Mouse (Mus musculus) limb, embryonic 10.5 days (tissue): ENCODE data around the gene Tmem82. TPM values are rescaled to one million over a fixed set of nuclear protein-coding genes. Genes with fewer than 3 reads are reported as not detected.

ENCODE experiments used
- DNase-seq: peaks from one replicate; pipeline ENCODE4 v3.0.0-alpha.2; 2017; ENCODE audit warnings: low spot score
- H3K27ac ChIP-seq: fragments of 300-500 bp; sonication (generic); 2 replicates; pipeline ENCODE4 v1.5.1; 2016; ENCODE audit warnings: mild to moderate bottlenecking
- H3K27me3 ChIP-seq: fragments of 300-500 bp; sonication (generic); 2 replicates; pipeline ENCODE4 v1.6.1; 2016; ENCODE audit warnings: low read depth, mild to moderate bottlenecking; ENCODE audit not compliant: poor library complexity, severe bottlenecking
- H3K36me3 ChIP-seq: fragments of 300-500 bp; sonication (generic); 2 replicates; pipeline ENCODE4 v1.6.1; 2016; ENCODE audit warnings: mild to moderate bottlenecking, moderate library complexity
- H3K4me1 ChIP-seq: fragments of 300-500 bp; sonication (generic); 2 replicates; pipeline ENCODE4 v1.6.1; 2016
- H3K4me3 ChIP-seq: fragments of 300-500 bp; sonication (generic); 2 replicates; pipeline ENCODE4 v1.5.1; 2016; ENCODE audit warnings: mild to moderate bottlenecking, moderate library complexity
- H3K9me3 ChIP-seq: fragments of 300-500 bp; sonication (generic); replicated peaks from 2 replicates; pipeline ENCODE4 v1.6.1; 2016; ENCODE audit warnings: mild to moderate bottlenecking
- WGBS: fragments of 180-500 bp; shearing (Covaris S2); methylation state at CpG from one replicate; pipeline ENCODE4 v1.1.7; 2016; 5-methylcytosine and 5-hydroxymethylcytosine counted together
- polyA plus RNA-seq: library from polyadenylated mRNA; unstranded; fragments of >200 nt; fragmentation: Nextera tagmentation; extraction: Ambion mirVana; gene quantifications from 2 replicates; pipeline ENCODE4 v1.2.1, GENCODE M21; 2016

Gene Tmem82
- polyA plus RNA-seq, 1 experiment from 2014 or later, result 1.1 TPM

- DNase-seq, result no peak
- Histone ChIP-seq H3K9me3 (no peaks in the 10 kb centered on the region), H3K36me3 (peaks cover 72% of the 10 kb centered on the region), H3K27me3 (no peaks in the 10 kb centered on the region), H3K4me1 (peaks cover 4% of the 10 kb centered on the region; the same call in 1 of the 2 replicates), H3K27ac (no peak overlapping the region), H3K4me3 (no peak overlapping the region)
- WGBS, result 89% methylated on average over 8 of the region's 8 CpGs
Observed at GRCm38 (mm10) chr4:141653044-141653443, 34.6 kb upstream of the Tmem82 start.

- H3K36me3 ChIP-seq, result peaks cover 73% of the 10 kb centered on the region
Observed at GRCm38 (mm10) chr4:141651944-141652343, 33.5 kb upstream of the Tmem82 start.

GRCm38 (mm10) chr4:141651286-141651685, 32.9 kb upstream of the Tmem82 start:
- peaks cover 4% of the 10 kb centered on the region; the same call in 1 of the 2 replicates for H3K4me1 ChIP-seq
- peaks cover 71% of the 10 kb centered on the region for H3K36me3 ChIP-seq
- 0 out of 2 replicates have a peak, but pooled peaks cover 2% of the 10 kb centered on the region for H3K9me3 ChIP-seq
- WGBS, result 92% methylated on average over 6 of the region's 6 CpGs
- no peak overlapping the region for H3K27ac ChIP-seq
- DNase-seq, result no peak
- no peak overlapping the region for H3K4me3 ChIP-seq
- no peaks in the 10 kb centered on the region for H3K27me3 ChIP-seq

More at GRCm38 (mm10) chr4:141651944-141652343, 33.5 kb upstream of the Tmem82 start:
- no peak for DNase-seq
- Histone ChIP-seq H3K27me3 (no peaks in the 10 kb centered on the region), H3K27ac (no peak overlapping the region), H3K4me1 (peaks cover 4% of the 10 kb centered on the region; the same call in 1 of the 2 replicates), H3K9me3 (0 out of 2 replicates have a peak, but pooled peaks cover 2% of the 10 kb centered on the region), H3K4me3 (no peak overlapping the region)
- 88% methylated on average over 10 of the region's 10 CpGs for WGBS

- H3K27ac ChIP-seq, result 0 out of 2 replicates have a peak overlapping the region, but pooled peaks have one; percentile 0
- DNase-seq, result no peak
- H3K9me3 ChIP-seq, result 0 out of 2 replicates have a peak, but pooled peaks cover 2% of the 10 kb centered on the region
- H3K4me1 ChIP-seq, result no peaks in the 10 kb centered on the region
- peaks cover 57% of the 10 kb centered on the region for H3K36me3 ChIP-seq
- H3K4me3 ChIP-seq, result no peak overlapping the region
- H3K27me3 ChIP-seq, result no peaks in the 10 kb centered on the region
- WGBS, result 88% methylated on average over 6 of the region's 6 CpGs
Observed at GRCm38 (mm10) chr4:141649244-141649643, 30.8 kb upstream of the Tmem82 start.

GRCm38 (mm10) chr4:141648262-141648661, 29.8 kb upstream of the Tmem82 start:
- Histone ChIP-seq H3K27me3 (no peaks in the 10 kb centered on the region), H3K4me1 (no peaks in the 10 kb centered on the region), H3K9me3 (0 out of 2 replicates have a peak, but pooled peaks cover 2% of the 10 kb centered on the region), H3K27ac (no peak overlapping the region), H3K4me3 (no peak overlapping the region), H3K36me3 (peaks cover 47% of the 10 kb centered on the region)
- WGBS, result 91% methylated on average over 5 of the region's 5 CpGs
- no peak for DNase-seq

GRCm38 (mm10) chr4:141647187-141647586, 28.8 kb upstream of the Tmem82 start:
- 89% methylated on average over 3 of the region's 3 CpGs for whole genome bisulfite sequencing
- Histone ChIP-seq H3K9me3 (0 out of 2 replicates have a peak, but pooled peaks cover 2% of the 10 kb centered on the region), H3K4me1 (no peaks in the 10 kb centered on the region), H3K27ac (no peak overlapping the region), H3K4me3 (no peak overlapping the region), H3K36me3 (peaks cover 48% of the 10 kb centered on the region), H3K27me3 (no peaks in the 10 kb centered on the region)
- DNase-seq, result no peak

- Histone ChIP-seq H3K27me3 (no peaks in the 10 kb centered on the region), H3K27ac (no peak overlapping the region), H3K4me1 (no peaks in the 10 kb centered on the region), H3K36me3 (peaks cover 49% of the 10 kb centered on the region), H3K9me3 (0 out of 2 replicates have a peak, but pooled peaks cover 2% of the 10 kb centered on the region), H3K4me3 (no peak overlapping the region)
- 95% methylated on average over 8 of the region's 8 CpGs for WGBS
- no peak for DNase-seq
Observed at GRCm38 (mm10) chr4:141645988-141646387, 27.6 kb upstream of the Tmem82 start.

- Histone ChIP-seq H3K4me1 (no peaks in the 10 kb centered on the region), H3K36me3 (peaks cover 58% of the 10 kb centered on the region), H3K9me3 (0 out of 2 replicates have a peak, but pooled peaks cover 2% of the 10 kb centered on the region), H3K27ac (no peak overlapping the region), H3K4me3 (no peak overlapping the region), H3K27me3 (no peaks in the 10 kb centered on the region)
- no peak for DNase-seq
- WGBS, result 88% methylated on average over 7 of the region's 7 CpGs
Observed at GRCm38 (mm10) chr4:141643118-141643855, 24.9 kb upstream of the Tmem82 start.

- 91% methylated on average over 25 of the region's 25 CpGs for WGBS
- peaks cover 60% of the 10 kb centered on the region for H3K36me3 ChIP-seq
- peaks cover 4% of the 10 kb centered on the region for H3K4me1 ChIP-seq
- no peak overlapping the region for H3K4me3 ChIP-seq
- H3K27ac ChIP-seq, result no peak overlapping the region
- no peak for DNase-seq
- no peaks in the 10 kb centered on the region for H3K27me3 ChIP-seq
- H3K9me3 ChIP-seq, result 0 out of 2 replicates have a peak, but pooled peaks cover under 1% of the 10 kb centered on the region
Observed at GRCm38 (mm10) chr4:141641961-141642811, 23.8 kb upstream of the Tmem82 start.

GRCm38 (mm10) chr4:141641353-141641771, 22.9 kb upstream of the Tmem82 start:
- DNase-seq, result no peak
- no peak overlapping the region for H3K27ac ChIP-seq
- H3K9me3 ChIP-seq, result no peaks in the 10 kb centered on the region
- peaks cover 12% of the 10 kb centered on the region for H3K4me1 ChIP-seq
- peaks cover 61% of the 10 kb centered on the region for H3K36me3 ChIP-seq
- no peak overlapping the region for H3K4me3 ChIP-seq
- H3K27me3 ChIP-seq, result no peaks in the 10 kb centered on the region
- WGBS, result 93% methylated on average over 7 of the region's 7 CpGs

- no peaks in the 10 kb centered on the region for H3K9me3 ChIP-seq
- 82% methylated on average over 11 of the region's 11 CpGs for WGBS
- no peaks in the 10 kb centered on the region for H3K27me3 ChIP-seq
- H3K4me3 ChIP-seq, result no peak overlapping the region
- H3K36me3 ChIP-seq, result peaks cover 70% of the 10 kb centered on the region
- H3K4me1 ChIP-seq, result peaks cover 21% of the 10 kb centered on the region
- no peak for DNase-seq
- H3K27ac ChIP-seq, result no peak overlapping the region
Observed at GRCm38 (mm10) chr4:141639474-141639873, 21.0 kb upstream of the Tmem82 start.

- Histone ChIP-seq H3K36me3 (peaks cover 86% of the 10 kb centered on the region), H3K4me1 (peaks cover 21% of the 10 kb centered on the region), H3K27me3 (no peaks in the 10 kb centered on the region), H3K27ac (no peak overlapping the region; the same call in 1 of the 2 replicates), H3K9me3 (0 out of 2 replicates have a peak, but pooled peaks cover 3% of the 10 kb centered on the region), H3K4me3 (no peak overlapping the region)
- 92% methylated on average over 5 of the region's 5 CpGs for WGBS
- DNase-seq, result no peak
Observed at GRCm38 (mm10) chr4:141636693-141637092, 18.3 kb upstream of the Tmem82 start.
